In genomic region chr7:16783758-16784415, GRCm38 (mm10) we compare ENCODE assay signal across 8 mouse cellular contexts. TPM values are rescaled to one million over a fixed set of nuclear protein-coding genes. Genes with fewer than 3 reads are reported as not detected.
DNase-seq lines count a peak whose midpoint lies in the region; ATAC-seq and TF ChIP-seq lines count a peak whose summit lies in the region.

No protein-coding gene starts in this region.

- H3K9ac ChIP-seq in hindbrain, postnatal 0 days (replicated peaks; ENCODE audit: low read length), result no peak overlapping the region
- H3K9ac ChIP-seq in liver, embryonic 15.5 days, result peak overlapping the region; percentile 98

- no peak for TF ChIP-seq CTCF in hindbrain, postnatal 0 days (IDR thresholded peaks at IDR 0.05; ENCODE audit: low read depth)
- TF ChIP-seq CTCF in small intestine, adult 2 months (IDR thresholded peaks at IDR 0.05; ENCODE audit: extremely low read depth, insufficient read length, insufficient replicate concordance, low read depth, low read length), result no peak

- no peak overlapping the region for H3K4me3 ChIP-seq in hindbrain, postnatal 0 days (ENCODE audit: low read length)
- H3K4me3 ChIP-seq in liver, embryonic 15.5 days (replicated peaks), result peak overlapping the region; percentile 98
- peak overlapping the region; percentile 90 for H3K4me3 ChIP-seq in small intestine, adult 2 months (ENCODE audit: low read depth, low read length)

- WGBS in hindbrain, postnatal 0 days, result 39% methylated on average over 17 of the region's 17 CpGs
- 32% methylated on average over 17 of the region's 17 CpGs for WGBS in liver, embryonic 15.5 days (ENCODE audit: insufficient replicate concordance)
- 17% methylated on average over 17 of the region's 17 CpGs for WGBS in small intestine, adult 2 months

- ATAC-seq in hindbrain, postnatal 0 days, result no peak
- ATAC-seq in liver, embryonic 15.5 days (ENCODE audit: insufficient read depth), result no peak

- no peaks in the 10 kb centered on the region for H3K36me3 ChIP-seq in hindbrain, postnatal 0 days (ENCODE audit: insufficient read depth, low read length)
- peaks cover 50% of the 10 kb centered on the region for H3K36me3 ChIP-seq in liver, embryonic 15.5 days (replicated peaks)
- peaks cover 15% of the 10 kb centered on the region for H3K36me3 ChIP-seq in small intestine, adult 2 months (ENCODE audit: control insufficient read depth, insufficient read depth, low read length)

- DNase-seq in 3134 (ENCODE audit: extremely low read depth, insufficient read length, low spot score), result peak; percentile 81
- DNase-seq in adrenal gland, adult (ENCODE audit: inconsistent age in 2 of 2, low spot score in 1 of 2), result peak; percentile 73 to 89
- DNase-seq in gastrocnemius, adult 18-20 months (ENCODE audit: low spot score), result peak; percentile 61
- DNase-seq in hindbrain, postnatal 0 days (ENCODE audit: low spot score), result peak; percentile 12
- no peak for DNase-seq in left cerebral cortex, postnatal 25 days (ENCODE audit: low spot score in 2 of 2)
- DNase-seq in layer of hippocampus, postnatal 14 days (ENCODE audit: low spot score in 2 of 2), result no peak

- H3K27ac ChIP-seq in hindbrain, postnatal 0 days, result no peak overlapping the region
- peak overlapping the region; percentile 98 for H3K27ac ChIP-seq in liver, embryonic 15.5 days (replicated peaks)
- H3K27ac ChIP-seq in small intestine, adult 2 months (ENCODE audit: insufficient read depth, low read depth, low read length), result peak overlapping the region; percentile 59

- no peaks in the 10 kb centered on the region for H3K27me3 ChIP-seq in hindbrain, postnatal 0 days (ENCODE audit: insufficient read depth, low read length)
- H3K27me3 ChIP-seq in liver, embryonic 15.5 days, result no peaks in the 10 kb centered on the region
- no peaks in the 10 kb centered on the region for H3K27me3 ChIP-seq in small intestine, adult 2 months (ENCODE audit: control insufficient read depth, insufficient read depth, low read length)

- intact Hi-C loops in left cerebral cortex, postnatal 25 days (cut with DNase I), result no loop called here

- H3K4me2 ChIP-seq in hindbrain, postnatal 0 days (ENCODE audit: low read depth, low read length), result peak overlapping the region; percentile 99
- peak overlapping the region; percentile 84 for H3K4me2 ChIP-seq in liver, embryonic 15.5 days

- no peaks in the 10 kb centered on the region for H3K9me3 ChIP-seq in hindbrain, postnatal 0 days (ENCODE audit: low read length)
- no peaks in the 10 kb centered on the region for H3K9me3 ChIP-seq in liver, embryonic 15.5 days (replicated peaks)

- no peak for TF ChIP-seq POLR2A in small intestine, adult 2 months (IDR thresholded peaks at IDR 0.05; ENCODE audit: low read depth, low read length)

- no peaks in the 10 kb centered on the region for H3K4me1 ChIP-seq in hindbrain, postnatal 0 days (ENCODE audit: insufficient read depth, low read length)
- H3K4me1 ChIP-seq in liver, embryonic 15.5 days (replicated peaks), result peaks cover 62% of the 10 kb centered on the region
- H3K4me1 ChIP-seq in small intestine, adult 2 months (ENCODE audit: control insufficient read depth, insufficient read depth, insufficient read length, low read length), result peaks cover 17% of the 10 kb centered on the region; the same call in 1 of the 2 replicates

RNA-seq across cellular contexts. Expression of gene Slc1a5, which starts 2.7 kb away (rescaled TPM):
- 10 to 100 TPM; 14.0 to 14.3 TPM for total RNA-seq in gastrocnemius, adult 18-20 months (2021)
- total RNA-seq in hindbrain, postnatal 0 days (2014; rRNA removed), result 18.1 and 19.2 TPM in 2 replicates
- 9.5 and 9.7 TPM in 2 replicates for polyA plus RNA-seq in hindbrain, postnatal 0 days (2015; fragmentation: Nextera tagmentation; extraction: Ambion mirVana)
- 120 and 144 TPM in 2 replicates for polyA plus RNA-seq in liver, embryonic 15.5 days (2015; fragmentation: Nextera tagmentation; extraction: Ambion mirVana)
- 37.8 and 43.5 TPM in 2 replicates for polyA plus RNA-seq in small intestine, adult 2 months (2012; rRNA removed)
- total RNA-seq in left cerebral cortex, postnatal 25 days (2021), result 1 to 10 TPM; 3.9 to 4.9 TPM
- total RNA-seq in layer of hippocampus, postnatal 14 days (2021), result 1 to 10 TPM; 5.5 to 5.8 TPM

RNA-seq across cellular contexts. Expression of gene Strn4, which starts 31.8 kb away (rescaled TPM):
- total RNA-seq in gastrocnemius, adult 18-20 months (2021), result 10 to 100 TPM in 1 of 2 experiments, 1 to 10 TPM in 1; 9.8 to 13.6 TPM
- total RNA-seq in hindbrain, postnatal 0 days (2014; rRNA removed), result 234 and 248 TPM in 2 replicates
- polyA plus RNA-seq in hindbrain, postnatal 0 days (2015; fragmentation: Nextera tagmentation; extraction: Ambion mirVana), result 128 and 141 TPM in 2 replicates
- 30.9 and 37.8 TPM in 2 replicates for polyA plus RNA-seq in liver, embryonic 15.5 days (2015; fragmentation: Nextera tagmentation; extraction: Ambion mirVana)
- 58.9 and 119 TPM in 2 replicates for polyA plus RNA-seq in small intestine, adult 2 months (2012; rRNA removed)
- 100 to 1,000 TPM; 314 to 335 TPM for total RNA-seq in left cerebral cortex, postnatal 25 days (2021)
- total RNA-seq in layer of hippocampus, postnatal 14 days (2021), result 100 to 1,000 TPM; 279 to 300 TPM

RNA-seq across cellular contexts. Expression of gene Fkrp, which starts 32.6 kb away (rescaled TPM):
- 10 to 100 TPM; 51.7 to 58.0 TPM for total RNA-seq in gastrocnemius, adult 18-20 months (2021)
- total RNA-seq in hindbrain, postnatal 0 days (2014; rRNA removed), result 63.1 and 73.8 TPM in 2 replicates
- polyA plus RNA-seq in hindbrain, postnatal 0 days (2015; fragmentation: Nextera tagmentation; extraction: Ambion mirVana), result 45.2 and 45.4 TPM in 2 replicates
- 8.2 and 9.0 TPM in 2 replicates for polyA plus RNA-seq in liver, embryonic 15.5 days (2015; fragmentation: Nextera tagmentation; extraction: Ambion mirVana)
- 14.6 and 24.5 TPM in 2 replicates for polyA plus RNA-seq in small intestine, adult 2 months (2012; rRNA removed)
- 10 to 100 TPM; 47.7 to 50.8 TPM for total RNA-seq in left cerebral cortex, postnatal 25 days (2021)
- total RNA-seq in layer of hippocampus, postnatal 14 days (2021), result 10 to 100 TPM; 45.9 to 46.2 TPM

RNA-seq across cellular contexts. Expression of gene Ap2s1, which starts 45.7 kb away (rescaled TPM):
- 10 to 100 TPM; 44.5 to 46.8 TPM for total RNA-seq in gastrocnemius, adult 18-20 months (2021)
- total RNA-seq in hindbrain, postnatal 0 days (2014; rRNA removed), result 556 and 619 TPM in 2 replicates
- 501 and 524 TPM in 2 replicates for polyA plus RNA-seq in hindbrain, postnatal 0 days (2015; fragmentation: Nextera tagmentation; extraction: Ambion mirVana)
- 162 and 176 TPM in 2 replicates for polyA plus RNA-seq in liver, embryonic 15.5 days (2015; fragmentation: Nextera tagmentation; extraction: Ambion mirVana)
- 276 and 540 TPM in 2 replicates for polyA plus RNA-seq in small intestine, adult 2 months (2012; rRNA removed)
- 100 to 1,000 TPM; 278 to 295 TPM for total RNA-seq in left cerebral cortex, postnatal 25 days (2021)
- 100 to 1,000 TPM; 337 to 357 TPM for total RNA-seq in layer of hippocampus, postnatal 14 days (2021)

RNA-seq across cellular contexts. Expression of gene Prkd2, which starts 58.8 kb away (rescaled TPM):
- 1 to 10 TPM; 4.9 to 5.9 TPM for total RNA-seq in gastrocnemius, adult 18-20 months (2021)
- 4.3 and 5.4 TPM in 2 replicates for total RNA-seq in hindbrain, postnatal 0 days (2014; rRNA removed)
- 4.3 and 4.8 TPM in 2 replicates for polyA plus RNA-seq in hindbrain, postnatal 0 days (2015; fragmentation: Nextera tagmentation; extraction: Ambion mirVana)
- 3.2 and 3.8 TPM in 2 replicates for polyA plus RNA-seq in liver, embryonic 15.5 days (2015; fragmentation: Nextera tagmentation; extraction: Ambion mirVana)
- 22.9 and 44.0 TPM in 2 replicates for polyA plus RNA-seq in small intestine, adult 2 months (2012; rRNA removed)
- total RNA-seq in left cerebral cortex, postnatal 25 days (2021), result 1 to 10 TPM; 3.8 to 7.3 TPM
- 1 to 10 TPM; 6.8 to 9.1 TPM for total RNA-seq in layer of hippocampus, postnatal 14 days (2021)

Comparison
In these comparisons a context has a peak if more than half of its experiments do, and no peak if none do; other contexts are left out.
1. DNase-seq: peak in 3134 (single experiment), adrenal gland, adult (2 of 2), gastrocnemius, adult 18-20 months (single experiment) and hindbrain, postnatal 0 days (single experiment); none in left cerebral cortex, postnatal 25 days (0 of 2) and layer of hippocampus, postnatal 14 days (0 of 2).
2. RNA of gene Strn4, which starts 31.8 kb away (total RNA-seq): 314 to 335 TPM in left cerebral cortex, postnatal 25 days, 279 to 300 TPM in layer of hippocampus, postnatal 14 days and 234 to 248 TPM in hindbrain, postnatal 0 days; 9.8 to 13.6 TPM in gastrocnemius, adult 18-20 months; every median in the first group is over 10 times any median in the second.